Mouse (Mus musculus) neural tube, postnatal 0 days (tissue): ENCODE data around the gene Zfp658. TPM values are rescaled to one million over a fixed set of nuclear protein-coding genes. Genes with fewer than 3 reads are reported as not detected.

Experiments
- polyA plus RNA-seq: library from polyadenylated mRNA; unstranded; fragments of >200 nt; fragmentation: Nextera tagmentation; extraction: Ambion mirVana; gene quantifications from 2 replicates; pipeline ENCODE4 v1.2.1, GENCODE M21; 2015

Zfp658 gene
- polyA plus RNA-seq: 3.7 and 3.9 TPM in 2 replicates

GRCm38 (mm10) chr7:43562006-43562633 is at the start of gene Zfp658:
Zfp658 (plus strand) TSS chr7:43562256.

GRCm38 (mm10) chr7:43544225-43544977 is 17.7 kb upstream of the Zfp658 start, which contains the start of gene Cd33:
Cd33 (minus strand) TSS chr7:43544428.

GRCm38 (mm10) chr7:43579440-43580171 is 17.6 kb downstream of the Zfp658 start, which contains the start of gene Zfp719:
Zfp719 (plus strand) TSS chr7:43579610.

GRCm38 (mm10) chr7:43606896-43607742 is 45.1 kb downstream of the Zfp658 start, which contains the start of gene Zfp819:
Zfp819 (plus strand) TSS chr7:43607169.

Other genes starting within 250 kb of the Zfp658 start
- gene Zfp715, start 249.0 kb upstream of the Zfp658 start, polyA plus RNA-seq: 14.1 TPM in 2 replicates
- 0.29 and 0.32 TPM in 2 replicates for gene Siglecf, start 210.9 kb upstream of the Zfp658 start, polyA plus RNA-seq
- not detected in 2 replicates for gene Siglecg, start 154.1 kb upstream of the Zfp658 start, polyA plus RNA-seq
- gene Lim2, start 134.6 kb upstream of the Zfp658 start, polyA plus RNA-seq: not detected in 2 replicates
- gene Nkg7, start 125.2 kb upstream of the Zfp658 start, polyA plus RNA-seq: not detected in 2 replicates
- gene Cldnd2, start 121.5 kb upstream of the Zfp658 start, polyA plus RNA-seq: not detected in 2 replicates
- 158 and 160 TPM in 2 replicates for gene Etfb, start 118.2 kb upstream of the Zfp658 start, polyA plus RNA-seq
- 0.35 TPM in 1 of 2 replicates, not detected in the other for gene Gm45233, start 118.1 kb upstream of the Zfp658 start, polyA plus RNA-seq
- 22.5 and 30.7 TPM in 2 replicates for gene Vsig10l, start 99.1 kb upstream of the Zfp658 start, polyA plus RNA-seq
- gene Iglon5, start 72.2 kb upstream of the Zfp658 start, polyA plus RNA-seq: 12.7 and 16.4 TPM in 2 replicates
- gene 4931406B18Rik, start 56.3 kb upstream of the Zfp658 start, polyA plus RNA-seq: not detected in 2 replicates
- 1.9 and 2.0 TPM in 2 replicates for gene Cd33, start 17.8 kb upstream of the Zfp658 start, polyA plus RNA-seq
- gene Zfp719, start 17.4 kb downstream of the Zfp658 start, polyA plus RNA-seq: 8.9 and 9.6 TPM in 2 replicates
- 0.34 and 0.43 TPM in 2 replicates for gene Zfp819, start 44.9 kb downstream of the Zfp658 start, polyA plus RNA-seq
- gene Ceacam18, start 72.5 kb downstream of the Zfp658 start, polyA plus RNA-seq: not detected in 2 replicates
- 0.31 and 0.66 TPM in 2 replicates for gene Siglece, start 97.9 kb downstream of the Zfp658 start, polyA plus RNA-seq
- 13.4 and 16.4 TPM in 2 replicates for gene Ctu1, start 109.8 kb downstream of the Zfp658 start, polyA plus RNA-seq
- gene Klk14, start 128.2 kb downstream of the Zfp658 start, polyA plus RNA-seq: not detected in 2 replicates
- 0.24 and 0.25 TPM in 2 replicates for gene Klk13, start 150.3 kb downstream of the Zfp658 start, polyA plus RNA-seq
- not detected in 2 replicates for gene Klk12, start 206.6 kb downstream of the Zfp658 start, polyA plus RNA-seq
- gene Klk11, start 212.3 kb downstream of the Zfp658 start, polyA plus RNA-seq: not detected in 2 replicates
- gene Klk10, start 218.8 kb downstream of the Zfp658 start, polyA plus RNA-seq: 0.28 and 0.54 TPM in 2 replicates
- gene Klk9, start 229.6 kb downstream of the Zfp658 start, polyA plus RNA-seq: 0.23 TPM in 1 of 2 replicates, not detected in the other
- 11.5 and 15.1 TPM in 2 replicates for gene Klk8, start 235.3 kb downstream of the Zfp658 start, polyA plus RNA-seq
- gene Klk7, start 249.0 kb downstream of the Zfp658 start, polyA plus RNA-seq: 0.11 and 0.15 TPM in 2 replicates